Mouse (Mus musculus) embryonic stem cell, embryonic (primary cell): ENCODE results near the gene Atp4b.

ENCODE experiments used
- CTCF ChIA-PET, 4 experiments: fragments of 300-600 bp in 2 of 4; fragments of 350-600 bp in 2 of 4; sonication (Branson Sonifier 250); formaldehyde crosslinking; loops; one replicate each; lab custom pipeline; 2022; ENCODE audit warnings: inconsistent platforms in 2 of 4; lab: Charles Lee
- POLR2A ChIA-PET, 4 experiments: fragments of 300-600 bp in 2 of 4; fragments of 350-600 bp in 2 of 4; sonication (Branson Sonifier 250); formaldehyde crosslinking; loops; one replicate each; lab custom pipeline; 2022; ENCODE audit warnings: antibody characterized with exemption in 4 of 4, inconsistent platforms in 1 of 4; lab: Charles Lee

Gene Atp4b

GRCm38 (mm10) chr8:13350052-13350451 lies 46.6 kb downstream of the Atp4b start:
- CTCF ChIA-PET, result interaction anchor here in 2 of 4 experiments (0.6 to 1.3 kb wide), 2 partner anchors 12 to 523 kb away, joined by 3 read pairs; no protein-coding TSS in a partner anchor
- POLR2A ChIA-PET, result interaction anchor here in 2 of 4 experiments (0.9 to 2.7 kb wide), 6 partner anchors 9 to 38 kb away, joined by 3 to 25 read pairs (median 8); partner anchors contain the start of gene Tfdp1 (in 1 of the 2)

GRCm38 (mm10) chr8:13343134-13343533 lies 53.5 kb downstream of the Atp4b start:
- ChIA-PET POLR2A (interaction anchor here in 2 of 4 experiments (0.8 to 1.8 kb wide), 5 partner anchors 11 to 37 kb away, joined by 3 to 5 read pairs (median 3); no protein-coding TSS in a partner anchor), CTCF (interaction anchor here in 1 of 4 experiments (1.2 kb wide), 1 partner anchor 17 kb away, joined by 5 read pairs; no protein-coding TSS in a partner anchor)

GRCm38 (mm10) chr8:13342340-13342739 lies 54.3 kb downstream of the Atp4b start:
- ChIA-PET POLR2A (interaction anchor here in 2 of 4 experiments (0.8 to 1.8 kb wide), 6 partner anchors 11 to 207 kb away, joined by 3 to 5 read pairs (median 3); no protein-coding TSS in a partner anchor), CTCF (interaction anchor here in 1 of 4 experiments (1.2 kb wide), 1 partner anchor 16 kb away, joined by 5 read pairs; no protein-coding TSS in a partner anchor)

- ChIA-PET CTCF (interaction anchor here in 3 of 4 experiments (0.5 to 0.7 kb wide), 3 partner anchors 121 to 1360 kb away, joined by 4 to 10 read pairs (median 7); no protein-coding TSS in a partner anchor), POLR2A (interaction anchor here (0.6 to 2.7 kb wide), 14 partner anchors 9 to 931 kb away, joined by 3 to 25 read pairs (median 4); partner anchors contain the start of genes Dcun1d2 (in 2 of the 4) and Tmco3 (in 2 of the 4))
Measured at GRCm38 (mm10) chr8:13340650-13341049, 56.0 kb downstream of the Atp4b start.

GRCm38 (mm10) chr8:13339646-13339990 lies 57.0 kb downstream of the Atp4b start:
- ChIA-PET POLR2A (interaction anchor here (0.7 to 2.7 kb wide), 26 partner anchors 7 to 841 kb away, joined by 3 to 25 read pairs (median 4); partner anchors contain the start of genes Dcun1d2 (in 2 of the 4), Tmco3 (in 2 of the 4) and Lamp1 (in 1 of the 4)), CTCF (interaction anchor here in 2 of 4 experiments (0.7 to 0.9 kb wide), 3 partner anchors 51 to 360 kb away, joined by 3 to 6 read pairs (median 3); partner anchors contain the start of genes Dcun1d2 (in 2 of the 2) and Tmco3 (in 1 of the 2))

- CTCF ChIA-PET, result interaction anchor here in 2 of 4 experiments (0.7 to 0.9 kb wide), 3 partner anchors 51 to 361 kb away, joined by 3 to 6 read pairs (median 3); partner anchors contain the start of genes Dcun1d2 (in 2 of the 2) and Tmco3 (in 1 of the 2)
- POLR2A ChIA-PET, result interaction anchor here (0.7 to 2.7 kb wide), 18 partner anchors 8 to 840 kb away, joined by 3 to 25 read pairs (median 4); partner anchors contain the start of gene Lamp1 (in 1 of the 4)
Measured at GRCm38 (mm10) chr8:13338901-13339645, 57.6 kb downstream of the Atp4b start.

- POLR2A ChIA-PET, result interaction anchor here in 1 of 4 experiments (1.3 kb wide), 1 partner anchor 11 kb away, joined by 9 read pairs; no protein-coding TSS in a partner anchor
- CTCF ChIA-PET, result no interaction called here
Measured at GRCm38 (mm10) chr8:13338255-13338860, 58.3 kb downstream of the Atp4b start, which contains the start of gene Tfdp1. Gene Tfdp1, plus strand, starts transcription at chr8:13338751.

GRCm38 (mm10) chr8:13337678-13338077 lies 58.9 kb downstream of the Atp4b start:
- ChIA-PET CTCF (interaction anchor here in 3 of 4 experiments (0.5 to 1.8 kb wide), 3 partner anchors 11 to 452 kb away, joined by 3 to 6 read pairs (median 4); no protein-coding TSS in a partner anchor), POLR2A (interaction anchor here in 3 of 4 experiments (1.0 to 1.5 kb wide), 3 partner anchors 14 to 31 kb away, joined by 3 to 6 read pairs (median 4); no protein-coding TSS in a partner anchor)

- ChIA-PET POLR2A (interaction anchor here in 3 of 4 experiments (0.7 to 1.5 kb wide), 6 partner anchors 9 to 36 kb away, joined by 3 to 13 read pairs (median 4); no protein-coding TSS in a partner anchor), CTCF (interaction anchor here (0.5 to 1.8 kb wide), 5 partner anchors 11 to 452 kb away, joined by 3 to 6 read pairs (median 4); no protein-coding TSS in a partner anchor)
Measured at GRCm38 (mm10) chr8:13337245-13337644, 59.4 kb downstream of the Atp4b start.
